Mouse (Mus musculus): Measurements from ENCODE around the gene Zdhhc19. TPM values are rescaled to one million over a fixed set of nuclear protein-coding genes. Genes with fewer than 3 reads are reported as not detected.
A peak's percentile ranks its signal among the peaks of the same experiment; 100 is the strongest.

Gene Zdhhc19
- total RNA-seq, 2 experiments from 2014 or later: not detected

DNA sequence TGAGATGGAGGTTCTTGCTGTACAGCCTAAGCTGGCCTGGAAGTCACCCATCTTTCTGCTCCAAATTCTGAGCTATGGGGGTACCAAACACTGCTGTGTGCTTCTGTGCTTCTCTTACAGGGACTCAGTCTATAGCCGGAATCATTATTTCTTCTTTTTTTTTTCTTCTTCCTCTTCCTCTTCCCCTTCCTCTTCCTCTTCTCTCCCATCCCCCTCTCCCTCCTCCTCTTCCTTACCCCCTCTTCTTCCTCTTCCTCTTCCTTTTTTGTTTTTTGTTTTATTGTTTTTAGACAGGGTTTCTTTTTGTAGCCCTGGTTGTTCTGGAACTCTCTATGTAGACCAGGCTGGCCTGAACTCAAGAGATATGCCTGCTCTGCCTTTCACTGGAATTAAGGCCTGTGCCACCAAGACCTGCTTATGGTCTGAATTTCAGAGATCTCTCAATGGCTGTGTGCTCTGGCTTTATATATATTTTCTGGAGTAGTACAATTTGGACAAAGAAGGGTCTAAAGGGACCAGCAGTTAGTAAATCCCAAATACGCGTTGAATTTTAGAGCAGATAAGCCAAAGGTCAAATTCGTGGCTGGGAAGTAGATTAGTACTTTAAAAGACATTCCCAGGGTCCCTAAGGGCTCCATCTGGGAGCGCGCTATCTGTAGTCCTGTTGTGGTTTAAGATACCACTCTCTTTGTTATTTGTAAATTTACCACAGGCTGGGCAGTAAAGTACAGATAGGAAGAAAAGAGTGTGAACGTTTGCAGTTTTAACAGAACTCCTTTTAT lies 111.7 kb downstream of the Zdhhc19 start:
- ATAC-seq (replicated peaks; ENCODE audit: poor library complexity): no peak

DNA sequence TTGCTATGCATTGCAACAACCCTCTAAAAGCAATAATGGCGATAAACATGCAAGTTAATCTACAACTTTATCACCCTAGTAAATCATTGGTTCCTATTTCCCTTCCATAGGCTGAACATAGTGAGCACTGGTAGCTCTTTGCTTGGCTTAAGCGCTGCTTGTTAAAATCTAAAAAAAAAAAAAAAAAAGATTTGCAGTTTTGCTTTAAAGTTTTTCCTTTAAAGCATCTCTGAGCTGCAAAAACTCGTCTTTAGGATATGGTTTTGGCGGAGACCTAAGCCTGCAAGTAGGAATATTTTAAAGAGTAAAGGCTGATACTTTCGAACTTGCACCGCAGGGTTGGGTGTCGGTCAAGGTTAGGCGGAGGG lies 112.3 kb downstream of the Zdhhc19 start:
- no peak for ATAC-seq (replicated peaks; ENCODE audit: poor library complexity)

DNA sequence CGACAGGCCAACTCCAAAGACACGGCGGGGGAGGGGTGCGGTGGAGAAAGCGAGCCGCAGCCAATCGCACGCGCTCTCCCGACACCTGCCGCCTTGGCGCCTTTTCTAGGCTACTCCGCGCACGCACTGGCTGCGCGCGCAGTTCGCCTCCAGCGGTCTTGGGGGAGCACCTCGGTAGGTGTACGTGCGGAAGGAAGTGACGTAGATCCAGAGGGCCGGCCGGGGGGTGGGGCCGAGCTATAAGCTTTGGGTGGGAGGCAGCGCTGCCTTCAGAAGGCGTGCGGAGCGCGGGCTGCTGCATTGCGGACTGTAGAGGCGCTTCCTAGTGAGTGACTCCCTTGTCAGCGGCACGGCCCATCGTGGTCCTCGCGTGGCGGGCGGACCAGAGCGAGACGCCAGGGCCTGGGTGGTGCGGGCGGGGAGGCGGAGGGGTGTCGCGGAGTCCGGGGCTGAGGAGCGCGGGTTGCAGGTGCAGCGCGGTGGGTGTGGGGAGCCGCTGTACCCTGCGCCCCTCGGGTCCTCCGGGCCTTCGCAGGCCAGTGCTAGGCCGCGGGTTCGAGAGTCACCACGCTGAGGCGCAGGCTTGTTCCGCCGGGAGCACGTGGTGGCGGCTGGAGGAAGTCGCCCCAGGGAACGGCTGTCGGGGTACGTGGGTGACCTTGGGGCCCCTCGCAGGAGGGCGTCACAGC lies 112.8 kb downstream of the Zdhhc19 start, which contains the start of gene Tfrc:
Gene Tfrc, plus strand, starts transcription at position 209 of the 689 bp plus-strand sequence.
- ATAC-seq (replicated peaks; ENCODE audit: poor library complexity): peak; percentile 86

DNA sequence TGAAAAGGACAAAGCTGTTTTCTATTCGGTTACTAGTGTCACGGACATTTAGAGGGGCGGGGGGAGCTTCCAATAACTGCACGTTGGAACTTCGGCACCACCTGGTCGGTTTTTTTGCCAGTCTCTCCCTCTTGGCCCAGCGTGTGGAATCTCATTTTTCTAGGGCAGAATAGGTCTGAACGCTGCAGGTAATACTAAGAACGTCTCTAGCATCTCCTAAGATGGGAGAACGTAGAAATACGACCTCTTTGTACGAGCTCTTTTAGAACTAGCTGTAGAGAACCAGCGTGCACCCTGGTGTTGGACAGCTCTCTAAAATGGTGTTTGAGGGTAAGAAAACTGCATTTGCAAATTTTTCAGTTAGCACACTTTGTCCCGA lies 113.3 kb downstream of the Zdhhc19 start:
- no peak for ATAC-seq (replicated peaks; ENCODE audit: poor library complexity)

DNA sequence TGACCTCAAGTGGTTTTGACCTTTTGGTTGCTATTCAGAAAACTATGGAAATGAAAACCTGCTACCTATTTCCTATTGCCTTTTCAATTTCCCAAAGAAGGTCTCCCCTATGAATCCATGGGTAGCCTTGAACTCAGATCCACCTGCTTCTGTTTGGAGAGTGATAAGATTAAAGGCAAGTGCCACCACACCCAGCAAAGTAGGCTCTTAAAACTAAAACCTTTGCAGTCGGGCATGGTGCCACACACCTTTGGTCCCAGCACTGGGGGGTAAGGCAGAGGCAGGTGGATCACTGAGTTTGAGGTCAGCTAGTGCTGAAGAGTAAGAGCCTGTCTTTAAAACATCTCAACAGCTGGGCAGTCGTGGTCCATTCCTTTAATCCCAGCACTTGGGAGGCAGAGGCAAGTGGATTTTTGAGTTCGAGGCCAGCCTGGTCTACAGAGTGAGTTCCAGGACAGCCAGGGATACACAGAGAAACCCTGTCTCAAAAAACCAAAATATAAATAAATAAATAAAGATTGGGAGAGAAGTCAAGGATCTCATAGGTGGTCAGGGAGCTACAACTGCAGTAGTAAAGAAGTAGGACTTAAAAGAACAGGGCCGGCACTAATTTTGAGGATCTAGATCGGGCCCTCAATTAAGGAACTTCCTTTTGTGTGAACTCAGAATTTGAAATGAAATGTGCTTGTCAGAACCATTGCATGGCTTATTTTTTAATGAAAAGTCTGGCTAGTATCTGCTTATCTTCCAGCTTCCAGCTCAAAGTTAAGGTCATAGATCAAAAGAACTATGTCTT lies 114.6 kb downstream of the Zdhhc19 start:
- ATAC-seq (replicated peaks; ENCODE audit: poor library complexity): no peak

Other genes with a start within 250 kb of the Zdhhc19 start
- gene Fbxo45, start 249.1 kb upstream of the Zdhhc19 start, total RNA-seq (2015): 16.3 and 16.5 TPM in 2 replicates
- 19.7 and 22.8 TPM in 2 replicates for gene Fbxo45, start 249.1 kb upstream of the Zdhhc19 start, total RNA-seq (2017)
- 9.5 and 9.9 TPM in 2 replicates for gene Wdr53, start 249.0 kb upstream of the Zdhhc19 start, total RNA-seq (2015)
- gene Wdr53, start 249.0 kb upstream of the Zdhhc19 start, total RNA-seq (2017): 19.6 and 21.6 TPM in 2 replicates
- gene Smco1, start 224.8 kb upstream of the Zdhhc19 start, total RNA-seq (2015): not detected in 2 replicates
- not detected in 2 replicates for gene Smco1, start 224.8 kb upstream of the Zdhhc19 start, total RNA-seq (2017)
- gene Rnf168, start 218.8 kb upstream of the Zdhhc19 start, total RNA-seq (2015): 17.1 and 18.2 TPM in 2 replicates
- 58.3 and 65.7 TPM in 2 replicates for gene Rnf168, start 218.8 kb upstream of the Zdhhc19 start, total RNA-seq (2017)
- gene Ubxn7, start 164.0 kb upstream of the Zdhhc19 start, total RNA-seq (2015): 24.5 and 35.5 TPM in 2 replicates
- 23.3 and 30.8 TPM in 2 replicates for gene Ubxn7, start 164.0 kb upstream of the Zdhhc19 start, total RNA-seq (2017)
- not detected in 2 replicates for gene Tm4sf19, start 95.8 kb upstream of the Zdhhc19 start, total RNA-seq (2015)
- gene Tm4sf19, start 95.8 kb upstream of the Zdhhc19 start, total RNA-seq (2017): not detected in 2 replicates
- gene Tctex1d2, start 76.6 kb upstream of the Zdhhc19 start, total RNA-seq (2015): 41.0 and 43.7 TPM in 2 replicates
- gene Tctex1d2, start 76.6 kb upstream of the Zdhhc19 start, total RNA-seq (2017): 37.6 and 41.4 TPM in 2 replicates
- 50.2 and 58.1 TPM in 2 replicates for gene Pcyt1a, start 65.3 kb upstream of the Zdhhc19 start, total RNA-seq (2015)
- gene Pcyt1a, start 65.3 kb upstream of the Zdhhc19 start, total RNA-seq (2017): 74.4 and 99.1 TPM in 2 replicates
- gene Slc51a, start 8.4 kb upstream of the Zdhhc19 start, total RNA-seq (2015): not detected in 2 replicates
- gene Slc51a, start 8.4 kb upstream of the Zdhhc19 start, total RNA-seq (2017): 0.04 and 0.17 TPM in 2 replicates
- 111 and 138 TPM in 2 replicates for gene Tfrc, start 112.7 kb downstream of the Zdhhc19 start, total RNA-seq (2015)
- gene Tfrc, start 112.7 kb downstream of the Zdhhc19 start, total RNA-seq (2017): 110 and 143 TPM in 2 replicates
- gene Tnk2, start 147.6 kb downstream of the Zdhhc19 start, total RNA-seq (2015): 5.9 and 6.9 TPM in 2 replicates
- gene Tnk2, start 147.6 kb downstream of the Zdhhc19 start, total RNA-seq (2017): 8.0 and 15.5 TPM in 2 replicates
- gene Muc4, start 239.6 kb downstream of the Zdhhc19 start, total RNA-seq (2015): not detected in 2 replicates
- not detected in 2 replicates for gene Muc4, start 239.6 kb downstream of the Zdhhc19 start, total RNA-seq (2017)

All from megakaryocyte progenitor cell, adult 5-6 weeks (primary cell).